Mouse (Mus musculus) embryonic fibroblast, embryonic 13.5 days (primary cell): ENCODE measurements at regions not wholly inside any gene's neighbourhood (a gene's known extent, or its start where the extent isn't known, plus 50 kb on each side); places are given as distances from the start of the nearest gene placed in this dataset.

ENCODE experiments used
- H3K27ac ChIP-seq: 2 replicates; pipeline ENCODE4 v1.5.1; 2012; ENCODE audit warnings: low read length, control low read depth, inconsistent platforms; ENCODE audit not compliant: insufficient read depth
- H3K4me1 ChIP-seq: 2 replicates; pipeline ENCODE4 v1.6.1; 2011; ENCODE audit warnings: low read length; ENCODE audit not compliant: control insufficient read depth, insufficient read depth
- H3K4me3 ChIP-seq: 2 replicates; pipeline ENCODE4 v1.5.1; 2011; ENCODE audit warnings: mild to moderate bottlenecking, control low read depth, low read length; ENCODE audit not compliant: insufficient read depth
- CTCF ChIP-seq: IDR thresholded peaks from 2 replicates; pipeline ENCODE4 v1.5.1; 2011; ENCODE audit warnings: mild to moderate bottlenecking, control low read depth, low read length, moderate library complexity, borderline replicate concordance; ENCODE audit not compliant: insufficient read depth
- POLR2A ChIP-seq: IDR thresholded peaks from 2 replicates; pipeline ENCODE4 v1.6.1; 2011; ENCODE audit warnings: low read depth, mild to moderate bottlenecking, control low read depth, low read length, moderate library complexity

GRCm38 (mm10) chr9:113523173-113523572, 184.9 kb downstream of the Pdcd6ip start:
- Histone ChIP-seq H3K27ac (no peak overlapping the region), H3K4me1 (no peaks in the 10 kb centered on the region), H3K4me3 (no peak overlapping the region)
- TF ChIP-seq POLR2A (no peak), CTCF (no peak)

- no peaks in the 10 kb centered on the region for H3K4me1 ChIP-seq
- no peak overlapping the region for H3K4me3 ChIP-seq
- TF ChIP-seq POLR2A: no peak
- no peak overlapping the region for H3K27ac ChIP-seq
These were observed 188.3 kb downstream of the Pdcd6ip start for GRCm38 (mm10) chr9:113519727-113520126.

GRCm38 (mm10) chr9:113518482-113518881, 189.6 kb downstream of the Pdcd6ip start:
- Histone ChIP-seq H3K27ac (no peak overlapping the region), H3K4me3 (no peak overlapping the region), H3K4me1 (no peaks in the 10 kb centered on the region)
- TF ChIP-seq POLR2A: no peak

- Histone ChIP-seq H3K4me1 (no peaks in the 10 kb centered on the region), H3K27ac (no peak overlapping the region), H3K4me3 (no peak overlapping the region)
- TF ChIP-seq POLR2A (no peak), CTCF (no peak)
These were observed 190.3 kb downstream of the Pdcd6ip start for GRCm38 (mm10) chr9:113517756-113518155.

GRCm38 (mm10) chr9:113515703-113516020, 192.4 kb downstream of the Pdcd6ip start:
- Histone ChIP-seq H3K4me3 (no peak overlapping the region), H3K27ac (no peak overlapping the region), H3K4me1 (no peaks in the 10 kb centered on the region)
- TF ChIP-seq POLR2A: no peak
- TF ChIP-seq CTCF: no peak

GRCm38 (mm10) chr9:113514846-113515702, 193.0 kb downstream of the Pdcd6ip start:
- no peak for TF ChIP-seq CTCF
- TF ChIP-seq POLR2A: no peak
- no peak overlapping the region for H3K27ac ChIP-seq
- no peaks in the 10 kb centered on the region for H3K4me1 ChIP-seq
- H3K4me3 ChIP-seq: no peak overlapping the region

- no peak overlapping the region for H3K27ac ChIP-seq
- H3K4me1 ChIP-seq: no peaks in the 10 kb centered on the region
- TF ChIP-seq POLR2A: no peak
- no peak for TF ChIP-seq CTCF
- H3K4me3 ChIP-seq: no peak overlapping the region
These were observed 196.8 kb downstream of the Pdcd6ip start for GRCm38 (mm10) chr9:113511302-113511701.

- no peaks in the 10 kb centered on the region for H3K4me1 ChIP-seq
- no peak overlapping the region for H3K27ac ChIP-seq
- TF ChIP-seq CTCF (no peak), POLR2A (no peak)
- H3K4me3 ChIP-seq: no peak overlapping the region
These were observed 198.7 kb downstream of the Pdcd6ip start for GRCm38 (mm10) chr9:113509368-113509767.

- Histone ChIP-seq H3K27ac (no peak overlapping the region), H3K4me1 (no peaks in the 10 kb centered on the region), H3K4me3 (no peak overlapping the region)
- no peak for TF ChIP-seq CTCF
- no peak for TF ChIP-seq POLR2A
These were observed 199.2 kb downstream of the Pdcd6ip start for GRCm38 (mm10) chr9:113508821-113509220.

GRCm38 (mm10) chr9:113507561-113508460, 200.2 kb downstream of the Pdcd6ip start:
- no peak overlapping the region for H3K4me3 ChIP-seq

More at GRCm38 (mm10) chr9:113507561-113508460, 200.2 kb downstream of the Pdcd6ip start:
- Histone ChIP-seq H3K4me1 (no peaks in the 10 kb centered on the region), H3K27ac (no peak overlapping the region)
- no peak for TF ChIP-seq POLR2A
- no peak for TF ChIP-seq CTCF
